Mouse (Mus musculus) kidney, adult 2 months (tissue): Measurements from ENCODE around the gene Igf1r.

Source experiments
- CTCF ChIP-seq: fragments of 200-500 bp; conservative IDR thresholded peaks from 2 replicates; pipeline ENCODE4 v1.5.1; 2011; ENCODE audit warnings: low read depth, mild to moderate bottlenecking, control low read depth, low read length, moderate library complexity, mixed read lengths; ENCODE audit not compliant: insufficient read depth, insufficient read length
- POLR2A ChIP-seq: fragments of 200-500 bp; IDR thresholded peaks from one replicate; pipeline ENCODE4 v1.6.1; 2011; ENCODE audit warnings: low read depth, low read length, control low read depth

DNA sequence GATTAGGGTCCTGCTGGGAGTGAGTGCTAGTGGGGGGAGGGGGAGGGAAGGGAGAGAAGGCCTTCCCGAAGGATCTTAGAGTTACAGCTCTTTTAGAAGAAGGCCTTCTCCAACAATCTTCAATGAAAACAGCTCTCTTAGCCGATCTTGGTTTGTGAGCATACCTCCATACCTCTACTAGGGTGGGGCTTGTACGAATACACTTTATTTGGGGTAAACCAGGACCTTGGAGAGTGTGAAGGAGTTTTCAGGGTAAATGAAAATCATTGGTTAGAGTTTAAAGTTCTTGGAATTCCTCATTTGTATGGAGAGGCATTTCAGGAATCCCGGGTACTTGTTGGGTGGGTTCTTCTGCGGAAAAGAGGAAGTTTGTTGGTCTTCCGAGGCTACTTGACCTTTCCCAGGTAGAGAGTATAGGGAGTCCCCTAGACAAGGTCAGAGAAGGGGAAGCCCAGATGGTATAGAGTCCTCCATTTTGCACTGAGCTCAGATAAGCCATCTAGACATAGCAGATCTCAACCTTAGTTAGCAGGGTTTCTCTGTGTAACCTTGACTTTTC lies 307.0 kb downstream of the Igf1r start:
- TF ChIP-seq CTCF (no peak), POLR2A (no peak)
